Comparison of ENCODE assay signal across 9 mouse cellular contexts in the genomic region with DNA sequence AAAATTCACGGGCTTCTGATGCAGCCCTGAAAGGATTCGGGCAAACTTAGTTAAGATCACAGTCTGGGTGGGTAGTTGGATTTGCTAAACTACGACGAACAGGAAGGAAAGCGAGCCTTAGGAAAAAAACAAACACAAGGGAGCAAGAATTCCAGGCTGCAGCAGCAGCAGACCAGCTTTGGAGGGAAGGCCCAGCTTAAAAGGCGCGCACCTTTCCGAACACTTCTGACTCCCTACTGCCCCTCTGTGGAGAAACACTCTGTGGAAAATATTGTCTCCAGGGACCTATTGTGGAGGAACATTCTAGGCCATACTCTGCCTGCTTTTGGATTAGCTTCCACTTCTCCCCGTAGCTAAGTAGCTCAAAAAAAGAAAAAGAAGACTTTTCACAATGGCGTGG. TPM values are rescaled to one million over a fixed set of nuclear protein-coding genes. Genes with fewer than 3 reads are reported as not detected.
DNase-seq lines count a peak whose midpoint lies in the region; ATAC-seq and TF ChIP-seq lines count a peak whose summit lies in the region.
"Had no signal": no experiment of that assay in that cellular context is flagged by ENCODE, and none has a peak within 500 bp of the region (broad histone marks: within the 10 kb centered on the region; RNA-seq: fewer than 3 reads in every experiment).

No protein-coding gene starts in this region.

- DNase-seq in left cerebral cortex, adult 11 months (ENCODE audit: low spot score), result peak; percentile 5
- no peak for DNase-seq in left cerebral cortex, adult 8-10 months (ENCODE audit: low spot score in 2 of 2)
- DNase-seq in embryonic facial prominence, embryonic 10.5 days (ENCODE audit: low spot score), result peak; percentile 62
- DNase-seq in liver, embryonic 13.5 days, result no peak
- no peak for DNase-seq in cerebellum, adult 8-10 months

- H3K9me3 ChIP-seq in embryonic facial prominence, embryonic 10.5 days, result no peaks in the 10 kb centered on the region
- no peaks in the 10 kb centered on the region for H3K9me3 ChIP-seq in heart, embryonic 13.5 days
- H3K9me3 ChIP-seq in kidney, embryonic 15.5 days (replicated peaks), result no peaks in the 10 kb centered on the region
- H3K9me3 ChIP-seq in liver, embryonic 13.5 days (replicated peaks), result no peaks in the 10 kb centered on the region

- no peak for ATAC-seq in heart, embryonic 13.5 days (ENCODE audit: extremely low read depth, insufficient number of reproducible peaks, low FRiP score, low TSS enrichment)
- peak; percentile 52; the same call in 1 of the 2 replicates for ATAC-seq in kidney, embryonic 15.5 days (replicated peaks; ENCODE audit: low FRiP score)
- ATAC-seq in liver, embryonic 13.5 days (ENCODE audit: low read depth), result no peak

- H3K4me1 ChIP-seq in embryonic facial prominence, embryonic 10.5 days, result peaks cover 37% of the 10 kb centered on the region
- H3K4me1 ChIP-seq in heart, embryonic 13.5 days, result peaks cover 21% of the 10 kb centered on the region
- H3K4me1 ChIP-seq in kidney, embryonic 15.5 days, result peaks cover 29% of the 10 kb centered on the region
- H3K4me1 ChIP-seq in liver, embryonic 13.5 days (replicated peaks), result no peaks in the 10 kb centered on the region
- peaks cover 6% of the 10 kb centered on the region for H3K4me1 ChIP-seq in olfactory bulb, adult 2 months (ENCODE audit: control insufficient read depth, insufficient read depth, low read length)

- peak overlapping the region; percentile 38 for H3K4me2 ChIP-seq in heart, embryonic 13.5 days
- H3K4me2 ChIP-seq in kidney, embryonic 15.5 days, result 0 out of 2 replicates have a peak overlapping the region, but pooled peaks have one; percentile 25
- peak overlapping the region; percentile 21 for H3K4me2 ChIP-seq in liver, embryonic 13.5 days

- H3K4me3 ChIP-seq in embryonic facial prominence, embryonic 10.5 days, result peak overlapping the region; percentile 21; the same call in 1 of the 2 replicates
- no peak overlapping the region for H3K4me3 ChIP-seq in heart, embryonic 13.5 days
- H3K4me3 ChIP-seq in kidney, embryonic 15.5 days (replicated peaks), result no peak overlapping the region
- H3K4me3 ChIP-seq in liver, embryonic 13.5 days (replicated peaks), result no peak overlapping the region
- H3K4me3 ChIP-seq in olfactory bulb, adult 2 months (ENCODE audit: insufficient read depth, low read depth, low read length), result no peak overlapping the region

- peak overlapping the region; percentile 47 for H3K9ac ChIP-seq in heart, embryonic 13.5 days
- H3K9ac ChIP-seq in kidney, embryonic 15.5 days, result no peak overlapping the region
- H3K9ac ChIP-seq in liver, embryonic 13.5 days, result no peak overlapping the region

- 0 out of 2 replicates have a peak, but pooled peaks have one; percentile 18 for TF ChIP-seq CTCF in olfactory bulb, adult 2 months (IDR thresholded peaks at IDR 0.05; ENCODE audit: insufficient read depth, low read depth, low read length)

- no peak for TF ChIP-seq POLR2A in olfactory bulb, adult 2 months (IDR thresholded peaks at IDR 0.05; ENCODE audit: insufficient read depth, low read depth, low read length)

- no peaks in the 10 kb centered on the region for H3K36me3 ChIP-seq in embryonic facial prominence, embryonic 10.5 days (replicated peaks)
- no peaks in the 10 kb centered on the region for H3K36me3 ChIP-seq in heart, embryonic 13.5 days
- no peaks in the 10 kb centered on the region for H3K36me3 ChIP-seq in kidney, embryonic 15.5 days
- H3K36me3 ChIP-seq in liver, embryonic 13.5 days, result no peaks in the 10 kb centered on the region

- H3K27ac ChIP-seq in embryonic facial prominence, embryonic 10.5 days (replicated peaks), result peak overlapping the region; percentile 86
- peak overlapping the region; percentile 88 for H3K27ac ChIP-seq in heart, embryonic 13.5 days (replicated peaks)
- H3K27ac ChIP-seq in kidney, embryonic 15.5 days, result peak overlapping the region; percentile 87
- peak overlapping the region; percentile 41; the same call in 1 of the 2 replicates for H3K27ac ChIP-seq in liver, embryonic 13.5 days
- no peak overlapping the region for H3K27ac ChIP-seq in olfactory bulb, adult 2 months (ENCODE audit: insufficient read depth, low read depth, low read length)
- H3K27ac ChIP-seq: macrophage had no signal

- no peaks in the 10 kb centered on the region for H3K27me3 ChIP-seq in embryonic facial prominence, embryonic 10.5 days (replicated peaks; ENCODE audit: low read depth, poor library complexity, severe bottlenecking)
- H3K27me3 ChIP-seq in heart, embryonic 13.5 days (replicated peaks), result no peaks in the 10 kb centered on the region
- 0 out of 2 replicates have a peak, but pooled peaks cover 3% of the 10 kb centered on the region for H3K27me3 ChIP-seq in kidney, embryonic 15.5 days
- H3K27me3 ChIP-seq in liver, embryonic 13.5 days, result no peaks in the 10 kb centered on the region

- WGBS in embryonic facial prominence, embryonic 10.5 days, result 25% methylated on average over 10 of the region's 10 CpGs
- 20% methylated on average over 10 of the region's 10 CpGs for WGBS in heart, embryonic 13.5 days
- 21% methylated on average over 10 of the region's 10 CpGs for WGBS in kidney, embryonic 15.5 days
- 17% methylated on average over 10 of the region's 10 CpGs for WGBS in liver, embryonic 13.5 days (ENCODE audit: insufficient replicate concordance)
- 28% methylated on average over 10 of the region's 10 CpGs for WGBS in olfactory bulb, adult 2 months

RNA-seq across cellular contexts. Expression of gene Gpc3, which starts 38.2 kb away (rescaled TPM):
- total RNA-seq in left cerebral cortex, adult 8-10 months (2022), result 1 to 10 TPM; 5.6 to 7.5 (median 6.2) TPM
- polyA plus RNA-seq in embryonic facial prominence, embryonic 10.5 days (2016; fragmentation: Nextera tagmentation; extraction: Ambion mirVana), result 722 and 727 TPM in 2 replicates
- polyA plus RNA-seq in heart, embryonic 13.5 days (2015; fragmentation: Nextera tagmentation; extraction: Ambion mirVana), result 511 and 538 TPM in 2 replicates
- polyA plus RNA-seq in kidney, embryonic 15.5 days (2015; fragmentation: Nextera tagmentation; extraction: Ambion mirVana), result 931 and 969 TPM in 2 replicates
- 231 and 286 TPM in 2 replicates for polyA plus RNA-seq in liver, embryonic 13.5 days (2015; fragmentation: Nextera tagmentation; extraction: Ambion mirVana)
- polyA plus RNA-seq in olfactory bulb, adult 2 months (2012; ENCODE audit: insufficient read depth, insufficient read length, low replicate concordance, missing spikeins), result not detected in 2 replicates
- polyA plus RNA-seq: macrophage had no signal

Comparison
In these comparisons a context has a peak if more than half of its experiments do, and no peak if none do; other contexts are left out.
1. DNase-seq: peak in left cerebral cortex, adult 11 months (single experiment) and embryonic facial prominence, embryonic 10.5 days (single experiment); none in left cerebral cortex, adult 8-10 months (0 of 2), liver, embryonic 13.5 days (single experiment) and cerebellum, adult 8-10 months (single experiment).
2. RNA of gene Gpc3, which starts 38.2 kb away (polyA plus RNA-seq): 931 to 969 TPM in kidney, embryonic 15.5 days, 722 to 727 TPM in embryonic facial prominence, embryonic 10.5 days, 511 to 538 TPM in heart, embryonic 13.5 days and 231 to 286 TPM in liver, embryonic 13.5 days; not detected in olfactory bulb, adult 2 months; every median in the first group is over 100 times any median in the second.
3. Peak in every context shown above with its lines, with median percentiles within 50 percentile points of each other: H3K4me2 ChIP-seq.